Mouse (Mus musculus) testis, postnatal 14 days (tissue): ENCODE results near the gene 3110009E18Rik.

ENCODE experiments used
- DNase-seq: peaks from one replicate; pipeline ENCODE4 v3.0.0; 2021; ENCODE audit warnings: low spot score

The 3110009E18Rik gene

DNA sequence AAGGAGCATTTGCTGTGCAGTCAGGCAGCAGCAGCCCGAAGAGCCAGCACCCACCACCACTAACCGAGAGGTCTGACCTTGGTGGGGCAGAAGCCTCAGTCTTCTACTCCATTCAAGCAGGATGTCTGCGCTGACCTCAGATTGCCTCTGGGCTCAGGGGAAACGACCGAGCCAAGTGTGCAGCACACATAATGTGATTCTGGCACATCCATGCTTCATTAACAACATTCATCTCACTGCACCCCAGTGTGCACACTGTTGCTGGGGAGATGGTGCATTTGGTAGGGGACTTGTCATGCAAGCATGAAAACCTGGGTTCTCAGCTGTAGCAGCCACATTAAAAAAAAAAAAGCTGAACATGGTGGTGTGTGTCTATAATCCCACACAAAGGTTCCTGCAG, 75.0 kb downstream of the 3110009E18Rik start:
- DNase-seq: no peak

- no peak for DNase-seq
Measured at GRCm38 (mm10) chr1:120196724-120197123, 75.7 kb downstream of the 3110009E18Rik start.

DNA sequence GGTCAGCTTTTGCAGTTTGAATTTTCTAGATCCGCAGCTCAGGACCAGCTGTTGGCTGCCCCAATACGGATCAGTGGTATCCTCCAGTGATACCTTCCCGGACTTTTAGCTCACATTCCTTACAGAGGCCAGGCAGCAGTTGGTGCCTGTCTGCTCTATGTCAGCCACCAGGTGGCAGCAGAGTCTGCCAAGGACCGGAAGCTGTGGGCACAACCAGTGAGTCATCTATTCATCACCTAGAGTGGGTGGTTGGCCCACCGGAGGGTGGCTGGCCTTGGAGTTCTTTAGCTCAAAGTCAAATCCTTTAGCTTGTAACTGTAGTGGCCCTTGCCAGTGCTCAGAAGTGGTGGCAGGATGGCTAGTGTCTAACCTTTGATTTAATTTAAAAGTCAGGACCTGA, 76.2 kb downstream of the 3110009E18Rik start:
- DNase-seq: peak; percentile 25

DNA sequence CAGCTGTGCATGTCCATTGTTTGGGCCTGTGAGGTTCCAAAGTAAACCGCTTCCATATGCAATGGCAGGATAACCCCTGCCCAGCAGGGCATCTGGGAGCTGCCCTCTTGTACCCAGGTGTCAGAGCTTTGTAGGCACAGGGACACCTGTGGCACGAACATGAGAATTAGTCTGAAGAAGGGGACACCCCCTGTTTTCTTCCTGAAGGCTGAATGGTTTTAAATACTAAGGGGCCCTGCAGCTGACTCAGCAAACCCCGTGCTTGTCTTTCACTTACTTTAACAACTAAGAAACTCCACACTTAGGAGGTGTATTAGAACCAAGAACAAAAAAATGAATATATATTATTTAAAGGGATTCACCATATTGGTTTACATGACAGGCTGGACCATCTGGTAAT, 77.2 kb downstream of the 3110009E18Rik start:
- no peak for DNase-seq

- no peak for DNase-seq
Measured at GRCm38 (mm10) chr1:120198942-120199341, 78.0 kb downstream of the 3110009E18Rik start.

DNA sequence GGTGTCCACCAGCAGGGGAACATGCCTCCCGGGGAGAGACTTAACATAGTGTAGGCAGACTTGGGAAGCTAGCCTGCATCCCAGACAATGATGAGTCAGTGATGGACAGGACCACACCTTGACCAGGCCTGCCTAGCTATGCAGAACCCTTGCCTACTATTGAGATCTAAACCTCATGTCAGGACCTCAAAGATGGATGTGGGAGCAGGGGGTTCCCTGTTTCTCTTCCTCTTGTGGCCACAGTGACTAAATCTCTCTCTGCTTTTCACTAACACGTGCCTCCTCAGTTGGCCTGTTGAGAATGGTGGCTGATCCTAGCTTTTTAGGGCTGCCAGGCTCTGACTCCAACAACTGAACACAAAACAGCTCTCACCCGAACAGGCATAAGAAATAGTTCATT, 81.6 kb downstream of the 3110009E18Rik start:
- DNase-seq: no peak

- no peak for DNase-seq
Measured at GRCm38 (mm10) chr1:120203836-120204235, 82.8 kb downstream of the 3110009E18Rik start.

DNA sequence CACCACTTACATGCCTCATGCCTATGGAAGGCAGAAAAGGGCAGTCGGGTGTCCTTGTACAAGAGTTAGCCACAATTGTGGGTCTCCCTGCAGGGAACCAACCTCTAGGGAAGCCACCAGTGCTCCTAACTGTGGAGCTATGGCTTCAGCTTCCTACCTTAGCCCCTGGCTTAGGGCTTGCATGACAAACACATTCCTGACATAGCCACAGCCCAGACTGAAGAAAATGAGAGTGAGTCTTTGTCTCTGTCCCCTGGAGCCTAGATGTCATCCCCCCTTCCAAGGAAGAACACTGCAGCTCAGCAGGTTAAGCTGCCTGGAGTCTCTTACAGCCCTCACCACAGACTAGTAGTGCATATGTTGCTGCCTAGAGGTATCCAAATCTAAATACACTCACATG, 83.8 kb downstream of the 3110009E18Rik start:
- DNase-seq: no peak

DNA sequence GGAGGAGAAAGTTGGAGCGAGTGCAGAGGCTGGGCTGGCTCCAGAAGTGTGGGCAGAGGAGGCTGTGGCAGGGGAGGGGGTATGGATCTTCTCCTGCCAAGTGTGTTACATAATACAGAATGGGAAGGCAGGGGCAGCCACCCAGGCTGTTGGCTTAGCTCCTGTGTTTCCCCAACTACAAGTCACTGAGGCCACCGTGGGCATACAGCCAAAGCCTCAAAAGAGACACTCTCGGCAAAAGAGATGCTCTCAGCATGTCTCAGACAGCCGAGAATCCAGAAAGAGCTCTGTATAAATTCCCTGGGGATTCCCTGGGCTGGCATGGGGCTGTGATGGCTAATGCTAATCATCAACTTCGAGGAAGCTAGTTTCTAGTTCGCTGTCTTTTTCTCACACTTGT, 86.6 kb downstream of the 3110009E18Rik start:
- no peak for DNase-seq

DNA sequence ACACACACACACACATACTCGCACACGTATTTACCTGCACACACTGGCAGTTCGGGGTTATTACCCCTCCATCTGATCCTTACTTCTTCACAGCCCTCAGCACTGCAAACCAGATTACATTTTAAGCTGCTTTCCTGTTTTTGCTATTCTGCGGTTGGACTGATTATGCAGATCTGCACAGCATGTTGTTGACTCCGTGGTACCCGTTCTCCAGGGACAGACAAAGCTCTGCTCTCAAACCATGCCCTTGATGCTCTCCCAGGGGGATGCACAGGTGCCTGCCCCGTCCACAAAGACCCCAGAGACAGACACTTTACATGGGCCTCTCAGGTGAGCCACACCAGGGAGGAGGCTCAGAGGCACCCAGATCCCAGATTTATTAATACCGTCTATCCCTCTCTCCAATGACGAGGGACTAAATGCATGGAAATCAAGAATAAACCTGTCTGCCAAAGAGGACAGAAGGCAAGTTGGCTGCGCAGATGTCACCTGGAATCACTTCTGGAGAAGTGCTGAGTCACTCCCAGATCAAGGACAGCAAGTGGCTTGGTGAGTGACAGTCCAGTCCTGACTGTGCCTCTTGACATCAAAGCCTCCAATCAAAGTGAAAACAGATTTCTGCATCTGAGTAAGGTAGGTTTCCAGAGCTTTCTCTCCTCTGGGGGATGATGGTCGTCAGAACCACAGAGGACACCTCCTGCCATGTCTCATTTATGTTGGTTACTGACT, 87.7 kb downstream of the 3110009E18Rik start:
- no peak for DNase-seq

GRCm38 (mm10) chr1:120220841-120221240, 99.9 kb downstream of the 3110009E18Rik start:
- no peak for DNase-seq

DNA sequence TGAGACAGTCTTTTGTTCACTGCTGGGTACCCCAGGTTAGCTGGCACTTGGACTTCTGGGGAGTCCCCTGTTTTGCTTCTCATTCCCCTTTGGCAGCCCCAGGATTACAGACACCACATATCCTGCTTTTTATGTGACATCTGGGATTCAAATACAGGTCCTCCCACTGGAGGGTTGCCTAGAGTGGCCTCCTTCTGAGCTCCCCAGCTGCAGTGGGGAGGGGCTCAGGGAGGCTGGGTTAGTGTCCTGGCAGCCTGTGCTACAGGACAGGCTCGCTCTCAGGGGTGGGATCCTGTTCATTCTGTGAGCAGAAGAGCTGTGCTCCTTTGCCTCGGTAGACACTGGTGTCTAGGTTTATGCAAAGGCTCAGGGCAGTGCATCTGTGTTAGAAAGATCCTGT, 100.3 kb downstream of the 3110009E18Rik start:
- no peak for DNase-seq

- DNase-seq: no peak
Measured at GRCm38 (mm10) chr1:120223613-120224012, 102.6 kb downstream of the 3110009E18Rik start.

DNA sequence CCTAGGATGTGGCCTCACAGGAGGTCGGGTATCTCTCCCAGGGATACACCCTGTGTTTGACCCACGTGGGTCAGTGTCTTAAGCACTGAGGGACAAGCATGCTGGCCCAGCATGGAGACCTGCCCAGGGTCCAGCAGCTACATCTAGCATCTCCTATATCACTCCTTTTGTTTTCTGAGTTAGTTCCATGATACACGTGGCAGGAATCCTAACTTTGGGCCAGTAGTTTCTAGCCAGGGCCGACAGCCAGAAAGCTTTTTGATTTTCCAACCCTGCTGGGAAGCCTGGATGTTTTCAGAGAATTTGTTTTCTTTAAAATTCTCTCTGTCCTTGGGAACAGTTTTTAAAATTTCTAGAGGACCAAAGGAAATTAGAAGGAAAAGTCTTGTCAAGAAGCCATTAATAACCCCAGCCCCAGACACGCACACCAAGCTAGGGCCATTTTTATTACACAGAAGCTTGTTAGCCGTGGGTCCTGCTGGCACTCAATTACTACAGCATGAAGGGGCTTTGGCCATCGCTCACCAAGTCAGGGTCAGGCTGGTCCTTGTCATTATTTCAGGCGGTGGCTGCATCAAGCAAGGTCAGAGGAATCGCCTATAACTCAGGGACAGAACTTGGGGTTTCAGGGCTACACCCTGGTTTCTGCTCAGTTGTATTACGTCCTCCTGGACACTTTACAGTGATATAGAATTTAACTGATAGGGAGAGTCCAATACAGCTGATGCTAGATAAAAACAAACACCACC, 108.9 kb downstream of the 3110009E18Rik start:
- DNase-seq: no peak

GRCm38 (mm10) chr1:120231334-120231733, 110.3 kb downstream of the 3110009E18Rik start:
- no peak for DNase-seq

DNA sequence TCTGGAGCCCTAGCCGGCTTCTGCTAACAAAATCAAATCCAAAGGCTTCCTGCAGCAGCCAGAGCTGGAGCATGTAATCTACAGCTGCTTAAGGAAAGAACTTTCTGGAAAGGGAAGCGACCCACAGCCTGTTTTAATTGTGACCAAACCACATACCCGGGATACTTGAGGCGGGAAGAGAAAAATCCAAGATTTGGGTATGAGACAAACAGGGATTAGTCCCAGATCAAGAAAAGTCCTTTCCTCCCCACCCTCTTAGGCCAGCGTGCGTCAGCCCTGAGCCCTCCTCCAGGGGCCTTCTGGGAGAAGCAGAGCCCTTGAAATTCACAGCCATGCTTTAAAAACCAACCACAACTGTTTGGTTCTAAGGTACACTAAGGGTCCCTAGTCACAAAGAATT, 111.2 kb downstream of the 3110009E18Rik start:
- no peak for DNase-seq

DNA sequence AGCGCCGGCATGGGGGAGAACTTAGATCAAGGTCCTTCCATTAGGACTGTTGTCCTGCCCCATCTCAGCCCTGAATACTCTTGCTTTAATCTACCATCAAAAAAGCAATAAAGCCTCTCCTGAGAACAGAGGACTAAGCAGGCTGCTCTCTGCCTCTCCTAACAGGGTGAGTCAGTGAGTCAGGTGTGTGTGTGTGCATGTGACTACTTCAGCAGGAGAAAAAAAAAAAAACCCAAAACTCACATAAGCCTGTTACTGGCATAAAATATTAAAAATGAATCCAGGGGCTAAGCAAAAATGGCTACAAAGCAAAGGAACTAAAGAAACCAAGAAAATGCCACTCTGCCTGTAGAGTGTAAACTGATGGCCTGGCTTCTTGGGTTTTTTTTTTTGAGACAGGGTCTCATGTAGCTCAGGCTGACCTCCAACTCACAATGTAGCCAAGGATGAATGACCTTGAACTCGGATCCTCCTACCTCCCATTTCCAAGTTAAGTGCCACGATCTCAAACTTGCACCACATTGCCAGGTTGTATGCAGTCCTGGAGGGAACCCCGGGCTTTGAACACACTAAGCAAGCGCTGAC, 114.7 kb downstream of the 3110009E18Rik start:
- no peak for DNase-seq

DNA sequence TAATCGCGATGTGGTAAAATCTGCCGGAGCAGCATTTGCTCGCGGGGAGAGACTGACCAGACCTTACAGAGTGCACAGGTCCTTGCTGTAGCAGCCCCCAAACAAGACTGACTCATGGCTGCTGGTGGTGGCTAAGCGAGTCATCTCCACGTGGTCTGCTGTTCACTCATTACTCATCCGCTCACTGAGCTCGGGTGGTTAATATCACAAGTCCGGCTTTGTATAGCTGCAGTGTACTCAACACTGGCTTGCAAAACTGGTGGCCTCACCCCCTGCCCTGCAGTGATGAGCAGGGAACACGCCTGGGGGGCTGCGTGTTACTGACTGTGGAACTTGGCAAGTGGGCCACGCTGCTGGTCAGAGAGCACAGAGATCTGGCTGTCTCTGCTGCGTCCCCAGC, 115.4 kb downstream of the 3110009E18Rik start:
- no peak for DNase-seq

GRCm38 (mm10) chr1:120237068-120237467, 116.1 kb downstream of the 3110009E18Rik start:
- no peak for DNase-seq
